Mouse (Mus musculus): ENCODE results near the gene Ranbp3.
A peak's percentile ranks its signal among the peaks of the same experiment; 100 is the strongest.

The Ranbp3 gene

GRCm38 (mm10) chr17:56666384-56666783 is 6.7 kb upstream of the Ranbp3 start:
- Histone ChIP-seq H3K27me3 (ENCODE audit: insufficient read depth, low read length) (peaks cover 25% of the 10 kb centered on the region), H3K36me3 (ENCODE audit: insufficient read depth, low read length) (no peaks in the 10 kb centered on the region), H3K9me3 (ENCODE audit: low read length) (no peaks in the 10 kb centered on the region), H3K4me1 (replicated peaks; ENCODE audit: low read depth, low read length) (peaks cover 48% of the 10 kb centered on the region), H3K4me3 (replicated peaks; ENCODE audit: low read length) (no peak overlapping the region)
- TF ChIP-seq CTCF (conservative IDR thresholded peaks at IDR 0.05; ENCODE audit: low read length), result no peak
- no peak for TF ChIP-seq NANOG (IDR thresholded peaks at IDR 0.05; ENCODE audit: borderline replicate concordance, low read length)
- TF ChIP-seq POU5F1 (IDR thresholded peaks at IDR 0.05; ENCODE audit: borderline replicate concordance, low read length), result no peak

DNA sequence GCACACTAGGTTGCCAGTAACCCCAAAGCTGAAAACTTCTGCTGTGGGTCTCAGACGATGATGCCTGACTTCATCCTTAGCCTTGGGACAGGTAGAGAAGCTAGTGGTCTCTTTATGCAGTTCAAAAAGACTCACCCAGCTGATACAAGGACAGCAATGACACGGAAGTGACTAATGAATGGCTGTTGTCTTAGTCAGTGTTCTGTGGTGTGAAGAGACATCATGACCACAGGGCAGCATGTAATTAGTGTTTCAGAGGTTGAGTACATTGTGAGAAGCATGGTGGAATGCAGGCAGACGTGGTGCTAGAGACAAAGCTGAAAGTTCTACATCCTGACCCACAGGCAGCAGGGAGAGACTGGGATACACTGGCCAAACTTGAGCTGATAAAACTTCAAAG is 5.5 kb upstream of the Ranbp3 start:
- Histone ChIP-seq H3K4me3 (replicated peaks; ENCODE audit: low read length) (no peak overlapping the region), H3K36me3 (ENCODE audit: insufficient read depth, low read length) (no peaks in the 10 kb centered on the region), H3K27me3 (ENCODE audit: insufficient read depth, low read length) (peaks cover 25% of the 10 kb centered on the region), H3K4me1 (replicated peaks; ENCODE audit: low read depth, low read length) (peaks cover 47% of the 10 kb centered on the region), H3K9me3 (ENCODE audit: low read length) (no peaks in the 10 kb centered on the region)
- TF ChIP-seq POU5F1 (IDR thresholded peaks at IDR 0.05; ENCODE audit: borderline replicate concordance, low read length), result no peak
- no peak for TF ChIP-seq NANOG (IDR thresholded peaks at IDR 0.05; ENCODE audit: borderline replicate concordance, low read length)
- no peak for TF ChIP-seq CTCF (conservative IDR thresholded peaks at IDR 0.05; ENCODE audit: low read length)

DNA sequence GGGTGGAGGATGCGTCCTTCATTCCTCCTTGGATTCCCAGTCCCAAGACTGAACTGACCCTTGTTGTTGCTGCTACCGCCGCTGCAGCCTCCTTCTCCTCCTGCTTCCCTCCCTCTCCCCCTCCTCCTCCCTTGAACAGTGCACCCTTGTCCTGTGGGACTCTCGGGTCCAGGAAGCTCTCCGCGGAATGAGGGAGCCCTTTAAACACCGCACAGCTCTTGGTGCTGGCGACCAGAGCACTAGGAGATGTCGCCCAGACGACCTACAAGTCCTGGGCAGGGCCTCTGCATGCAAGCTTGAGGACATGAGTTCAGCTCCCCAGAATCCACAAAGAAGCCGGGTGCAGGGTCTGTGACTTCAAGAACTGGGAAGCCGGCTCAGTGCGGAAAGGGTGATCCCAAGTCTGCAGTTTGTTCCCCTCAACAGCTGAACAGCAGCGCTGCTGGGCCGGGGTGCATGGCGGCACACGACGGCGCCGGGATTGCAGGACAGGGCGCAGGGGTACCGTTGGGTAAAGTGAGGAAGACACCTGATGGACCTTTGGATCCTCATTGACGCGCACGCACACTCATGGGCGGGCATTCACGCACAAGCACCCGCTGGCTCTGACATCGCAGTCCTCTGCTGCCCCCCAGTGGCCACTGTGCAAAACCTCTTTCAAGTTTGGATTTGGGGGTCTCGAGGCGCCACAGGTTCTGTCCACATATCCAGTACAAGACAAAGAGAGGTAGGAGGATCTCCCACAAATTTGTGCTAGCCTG is 4.5 kb upstream of the Ranbp3 start:
- no peak for TF ChIP-seq POU5F1 (IDR thresholded peaks at IDR 0.05; ENCODE audit: borderline replicate concordance, low read length)
- no peak for TF ChIP-seq NANOG (IDR thresholded peaks at IDR 0.05; ENCODE audit: borderline replicate concordance, low read length)
- TF ChIP-seq CTCF (conservative IDR thresholded peaks at IDR 0.05; ENCODE audit: low read length), result peak; percentile 53
- Histone ChIP-seq H3K36me3 (ENCODE audit: insufficient read depth, low read length) (no peaks in the 10 kb centered on the region), H3K4me1 (replicated peaks; ENCODE audit: low read depth, low read length) (peaks cover 40% of the 10 kb centered on the region), H3K27me3 (ENCODE audit: insufficient read depth, low read length) (peaks cover 25% of the 10 kb centered on the region), H3K4me3 (replicated peaks; ENCODE audit: low read length) (peak overlapping the region; percentile 81), H3K9me3 (ENCODE audit: low read length) (no peaks in the 10 kb centered on the region)

GRCm38 (mm10) chr17:56669766-56670165 is 3.3 kb upstream of the Ranbp3 start:
- no peaks in the 10 kb centered on the region for H3K9me3 ChIP-seq (ENCODE audit: low read length)
- H3K4me1 ChIP-seq (replicated peaks; ENCODE audit: low read depth, low read length), result peaks cover 37% of the 10 kb centered on the region
- no peak for TF ChIP-seq POU5F1 (IDR thresholded peaks at IDR 0.05; ENCODE audit: borderline replicate concordance, low read length)
- no peak for TF ChIP-seq CTCF (conservative IDR thresholded peaks at IDR 0.05; ENCODE audit: low read length)
- peaks cover 3% of the 10 kb centered on the region for H3K36me3 ChIP-seq (ENCODE audit: insufficient read depth, low read length)
- H3K27me3 ChIP-seq (ENCODE audit: insufficient read depth, low read length), result peaks cover 25% of the 10 kb centered on the region
- no peak overlapping the region for H3K4me3 ChIP-seq (replicated peaks; ENCODE audit: low read length)

GRCm38 (mm10) chr17:56673647-56674416 is 738 bp downstream of the Ranbp3 start:
- peaks cover 50% of the 10 kb centered on the region for H3K4me1 ChIP-seq (replicated peaks; ENCODE audit: low read depth, low read length)
- peak overlapping the region; percentile 98 for H3K4me3 ChIP-seq (replicated peaks; ENCODE audit: low read length)
- peaks cover 42% of the 10 kb centered on the region for H3K36me3 ChIP-seq (ENCODE audit: insufficient read depth, low read length)
- peaks cover 6% of the 10 kb centered on the region for H3K27me3 ChIP-seq (ENCODE audit: insufficient read depth, low read length)
- TF ChIP-seq POU5F1 (IDR thresholded peaks at IDR 0.05; ENCODE audit: borderline replicate concordance, low read length) (no peak), CTCF (conservative IDR thresholded peaks at IDR 0.05; ENCODE audit: low read length) (no peak), NANOG (IDR thresholded peaks at IDR 0.05; ENCODE audit: borderline replicate concordance, low read length) (no peak)
- no peaks in the 10 kb centered on the region for H3K9me3 ChIP-seq (ENCODE audit: low read length)

DNA sequence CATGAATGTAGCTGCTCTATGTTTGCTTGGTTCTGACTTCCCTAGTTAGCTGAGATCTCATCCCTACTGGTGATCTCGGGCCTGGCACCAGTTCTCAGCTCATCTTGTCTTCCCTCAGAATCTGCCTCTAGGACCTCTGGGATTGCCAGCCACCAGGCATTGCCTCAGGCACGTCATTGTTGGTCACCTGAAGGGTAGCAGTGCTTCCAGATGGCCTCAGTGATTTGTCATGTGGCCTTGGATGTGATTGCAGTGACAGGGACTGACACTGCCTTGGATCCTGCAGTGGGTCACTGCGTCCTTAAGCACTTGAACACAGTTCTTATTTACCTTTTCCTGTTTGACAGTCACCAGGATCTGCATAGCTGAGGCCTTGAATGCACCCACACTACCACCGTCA is 8.7 kb downstream of the Ranbp3 start:
- Histone ChIP-seq H3K27me3 (ENCODE audit: insufficient read depth, low read length) (no peaks in the 10 kb centered on the region), H3K9me3 (ENCODE audit: low read length) (no peaks in the 10 kb centered on the region), H3K4me1 (replicated peaks; ENCODE audit: low read depth, low read length) (peaks cover 75% of the 10 kb centered on the region), H3K4me3 (replicated peaks; ENCODE audit: low read length) (no peak overlapping the region), H3K36me3 (ENCODE audit: insufficient read depth, low read length) (peaks cover 98% of the 10 kb centered on the region)
- TF ChIP-seq NANOG (IDR thresholded peaks at IDR 0.05; ENCODE audit: borderline replicate concordance, low read length), result no peak
- TF ChIP-seq POU5F1 (IDR thresholded peaks at IDR 0.05; ENCODE audit: borderline replicate concordance, low read length), result no peak
- no peak for TF ChIP-seq CTCF (conservative IDR thresholded peaks at IDR 0.05; ENCODE audit: low read length)

DNA sequence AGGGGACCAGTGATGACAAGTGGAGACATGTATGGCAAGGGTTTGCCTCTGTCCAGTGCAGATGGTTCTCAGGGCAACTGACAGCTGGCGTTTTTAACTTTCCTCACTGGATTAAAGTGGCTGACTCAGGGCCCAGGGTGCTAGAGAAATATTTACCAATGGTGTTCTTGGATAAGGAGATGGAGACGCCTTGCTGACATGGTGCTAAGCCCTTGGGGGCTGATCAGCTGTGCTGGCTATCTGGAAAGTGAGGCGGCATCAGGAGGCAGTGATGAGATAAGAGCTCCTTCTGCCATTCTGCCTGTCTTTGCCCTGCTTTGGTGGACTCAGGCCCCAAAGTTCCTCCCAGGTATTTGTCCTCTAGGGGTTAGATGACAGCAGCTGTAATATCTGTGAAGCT is 9.8 kb downstream of the Ranbp3 start:
- Histone ChIP-seq H3K27me3 (ENCODE audit: insufficient read depth, low read length) (no peaks in the 10 kb centered on the region), H3K36me3 (ENCODE audit: insufficient read depth, low read length) (peaks cover 98% of the 10 kb centered on the region), H3K4me3 (replicated peaks; ENCODE audit: low read length) (no peak overlapping the region), H3K9me3 (ENCODE audit: low read length) (no peaks in the 10 kb centered on the region), H3K4me1 (replicated peaks; ENCODE audit: low read depth, low read length) (peaks cover 71% of the 10 kb centered on the region)
- TF ChIP-seq CTCF (conservative IDR thresholded peaks at IDR 0.05; ENCODE audit: low read length) (no peak), NANOG (IDR thresholded peaks at IDR 0.05; ENCODE audit: borderline replicate concordance, low read length) (no peak), POU5F1 (IDR thresholded peaks at IDR 0.05; ENCODE audit: borderline replicate concordance, low read length) (no peak)

DNA sequence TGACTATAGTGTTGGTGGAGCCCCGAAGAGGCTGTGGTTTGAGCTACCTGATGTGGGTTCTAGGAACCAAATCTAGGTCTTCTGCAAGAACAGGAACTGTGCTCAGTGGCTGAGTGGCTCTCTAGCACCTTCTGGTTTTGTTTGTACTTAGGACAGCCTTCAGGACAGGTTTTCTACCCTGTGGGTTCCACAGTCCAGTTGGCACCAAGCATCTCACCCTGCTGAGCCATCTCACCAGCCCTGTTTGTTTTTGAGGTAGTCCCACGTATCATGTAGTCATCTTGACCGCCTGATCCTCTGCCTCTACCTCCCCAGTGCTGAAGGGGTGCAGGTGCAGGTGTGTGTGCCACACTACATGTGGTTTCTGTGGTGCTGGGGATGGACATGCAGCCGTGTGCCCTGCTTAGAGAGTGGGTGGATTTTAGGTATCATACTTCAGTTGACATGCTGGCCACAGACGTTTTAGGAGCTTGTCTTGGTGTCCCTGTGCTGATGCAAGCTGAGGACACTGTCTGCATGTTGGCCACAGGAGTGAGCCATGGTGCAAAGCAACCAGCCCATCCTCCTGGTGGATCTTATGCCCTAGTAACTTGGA is 10.5 kb downstream of the Ranbp3 start:
- Histone ChIP-seq H3K27me3 (ENCODE audit: insufficient read depth, low read length) (no peaks in the 10 kb centered on the region), H3K36me3 (ENCODE audit: insufficient read depth, low read length) (peaks cover 99% of the 10 kb centered on the region), H3K4me3 (replicated peaks; ENCODE audit: low read length) (no peak overlapping the region), H3K4me1 (replicated peaks; ENCODE audit: low read depth, low read length) (peaks cover 70% of the 10 kb centered on the region), H3K9me3 (ENCODE audit: low read length) (no peaks in the 10 kb centered on the region)
- TF ChIP-seq POU5F1 (IDR thresholded peaks at IDR 0.05; ENCODE audit: borderline replicate concordance, low read length) (no peak), NANOG (IDR thresholded peaks at IDR 0.05; ENCODE audit: borderline replicate concordance, low read length) (no peak), CTCF (conservative IDR thresholded peaks at IDR 0.05; ENCODE audit: low read length) (no peak)
